10 mouse cellular contexts compared by ENCODE assay signal in the genomic region with DNA sequence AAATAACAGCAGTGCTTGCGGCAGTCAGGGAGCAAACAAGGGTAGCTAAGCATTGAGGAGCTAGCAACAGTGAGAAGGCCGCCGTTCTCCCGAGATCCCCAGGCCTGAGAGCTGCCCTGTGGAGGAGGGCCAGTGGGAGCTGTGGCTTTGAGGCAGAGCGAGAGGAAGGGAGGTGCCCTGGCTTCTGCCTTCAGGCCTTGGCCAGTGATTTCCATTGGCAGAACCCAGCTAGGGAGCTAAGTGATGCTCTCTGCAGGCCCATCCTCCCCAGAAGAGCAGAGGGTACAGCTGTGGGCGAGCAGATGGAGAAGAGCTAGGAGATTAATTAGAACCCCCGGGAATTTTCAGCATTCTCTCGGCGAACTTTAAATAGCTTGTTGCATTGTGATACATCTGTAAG. TPM values are rescaled to one million over a fixed set of nuclear protein-coding genes. Genes with fewer than 3 reads are reported as not detected.
DNase-seq lines count a peak whose midpoint lies in the region; ATAC-seq and TF ChIP-seq lines count a peak whose summit lies in the region.
"Had no signal": no experiment of that assay in that cellular context is flagged by ENCODE, and none has a peak within 500 bp of the region (broad histone marks: within the 10 kb centered on the region; RNA-seq: fewer than 3 reads in every experiment).

No protein-coding gene starts in this region.

- no peaks in the 10 kb centered on the region for H3K9me3 ChIP-seq in liver, embryonic 11.5 days (ENCODE audit: control insufficient read depth, low read length)
- H3K9me3 ChIP-seq in heart, embryonic 10.5 days: no peaks in the 10 kb centered on the region
- H3K9me3 ChIP-seq in neural tube, embryonic 14.5 days (ENCODE audit: control insufficient read depth, low read length): no peaks in the 10 kb centered on the region
- H3K9me3 ChIP-seq: liver, embryonic 13.5 days had no signal

- H3K27me3 ChIP-seq in liver, embryonic 11.5 days (replicated peaks; ENCODE audit: control insufficient read depth, insufficient read depth, low read length): no peaks in the 10 kb centered on the region
- H3K27me3 ChIP-seq in heart, embryonic 10.5 days (ENCODE audit: insufficient read depth, poor library complexity, severe bottlenecking): no peaks in the 10 kb centered on the region
- no peaks in the 10 kb centered on the region for H3K27me3 ChIP-seq in neural tube, embryonic 14.5 days (ENCODE audit: control insufficient read depth, insufficient read depth, low read length)
- H3K27me3 ChIP-seq: liver, embryonic 13.5 days had no signal

- H3K4me3 ChIP-seq in liver, embryonic 11.5 days (ENCODE audit: low read depth, low read length): no peak overlapping the region
- H3K4me3 ChIP-seq in cortical plate, adult 2 months (ENCODE audit: insufficient read depth, low read length): no peak overlapping the region
- no peak overlapping the region for H3K4me3 ChIP-seq in heart, embryonic 10.5 days
- H3K4me3 ChIP-seq in neural tube, embryonic 14.5 days (ENCODE audit: low read depth, low read length): no peak overlapping the region
- H3K4me3 ChIP-seq: erythroblast, embryonic 14.5 days; liver, embryonic 13.5 days had no signal

- ATAC-seq in liver, embryonic 11.5 days (replicated peaks; ENCODE audit: low FRiP score): no peak
- peak; percentile 87; the same call in 1 of the 2 replicates for ATAC-seq in neural tube, embryonic 14.5 days (ENCODE audit: low read depth)

- H3K27ac ChIP-seq in liver, embryonic 11.5 days (ENCODE audit: low read depth, low read length): no peak overlapping the region
- H3K27ac ChIP-seq in cortical plate, adult 2 months (ENCODE audit: insufficient read depth, low read length): peak overlapping the region; percentile 21; the same call in 1 of the 2 replicates
- H3K27ac ChIP-seq in heart, embryonic 10.5 days: 0 out of 2 replicates have a peak overlapping the region, but pooled peaks have one; percentile 11
- H3K27ac ChIP-seq in neural tube, embryonic 14.5 days (ENCODE audit: low read depth, low read length): no peak overlapping the region
- H3K27ac ChIP-seq: liver, embryonic 13.5 days had no signal

- TF ChIP-seq POLR2A in cortical plate, adult 2 months (IDR thresholded peaks at IDR 0.05; ENCODE audit: extremely low read depth, insufficient read depth, low read length): no peak

- no peak overlapping the region for H3K4me2 ChIP-seq in liver, embryonic 11.5 days
- no peak overlapping the region for H3K4me2 ChIP-seq in neural tube, embryonic 14.5 days (ENCODE audit: low read depth, low read length)
- H3K4me2 ChIP-seq: liver, embryonic 13.5 days had no signal

- H3K4me1 ChIP-seq in liver, embryonic 11.5 days (replicated peaks; ENCODE audit: control insufficient read depth, insufficient read depth, low read length): no peaks in the 10 kb centered on the region
- H3K4me1 ChIP-seq in cortical plate, adult 2 months (ENCODE audit: control insufficient read depth, insufficient read depth, low read length): peaks cover 2% of the 10 kb centered on the region; the same call in 1 of the 2 replicates
- peaks cover 13% of the 10 kb centered on the region for H3K4me1 ChIP-seq in heart, embryonic 10.5 days
- H3K4me1 ChIP-seq in neural tube, embryonic 14.5 days (ENCODE audit: control insufficient read depth, insufficient read depth, low read length): no peaks in the 10 kb centered on the region

- DNase-seq in liver, embryonic 11.5 days (ENCODE audit: low spot score): peak; percentile 27
- DNase-seq in liver: no peak
- peak; percentile 74 for DNase-seq in heart, embryonic 10.5 days (ENCODE audit: low spot score)
- peak; percentile 52 to 53 for DNase-seq in layer of hippocampus, postnatal 10 days (ENCODE audit: low spot score in 2 of 2)
- DNase-seq in adrenal gland, adult (ENCODE audit: inconsistent age in 2 of 2, low spot score in 1 of 2): no peak
- no peak for DNase-seq in thymus, postnatal 0 days (ENCODE audit: low spot score)
- DNase-seq: liver, embryonic 13.5 days had no signal

- no peak overlapping the region for H3K9ac ChIP-seq in liver, embryonic 11.5 days (ENCODE audit: low read depth, low read length)
- H3K9ac ChIP-seq in neural tube, embryonic 14.5 days (replicated peaks; ENCODE audit: low read depth, low read length): no peak overlapping the region
- H3K9ac ChIP-seq: liver, embryonic 13.5 days had no signal

- no peaks in the 10 kb centered on the region for H3K36me3 ChIP-seq in liver, embryonic 11.5 days (ENCODE audit: control insufficient read depth, insufficient read depth, low read length)
- H3K36me3 ChIP-seq in heart, embryonic 10.5 days: no peaks in the 10 kb centered on the region
- H3K36me3 ChIP-seq in neural tube, embryonic 14.5 days (ENCODE audit: control insufficient read depth, insufficient read depth, low read length): no peaks in the 10 kb centered on the region
- H3K36me3 ChIP-seq: liver, embryonic 13.5 days had no signal

- 69% methylated on average over 9 of the region's 9 CpGs for WGBS in liver, embryonic 11.5 days
- WGBS in heart, embryonic 10.5 days: 55% methylated on average over 9 of the region's 9 CpGs
- 24% methylated on average over 9 of the region's 9 CpGs for WGBS in neural tube, embryonic 14.5 days

- no peak for TF ChIP-seq CTCF in cortical plate, adult 2 months (IDR thresholded peaks at IDR 0.05; ENCODE audit: extremely low read depth, insufficient read depth, low read length)

RNA-seq across cellular contexts. Expression of gene Myo6, which starts 8.8 kb away (rescaled TPM):
- 7.5 and 8.2 TPM in 2 replicates for polyA plus RNA-seq in liver, embryonic 11.5 days (2014; fragmentation: Nextera tagmentation; extraction: Ambion mirVana)
- 48.9 and 54.7 TPM in 2 replicates for polyA plus RNA-seq in cortical plate, adult 2 months (2012; rRNA removed)
- polyA plus RNA-seq in heart, embryonic 10.5 days (2016; fragmentation: Nextera tagmentation; extraction: Ambion mirVana): 9.8 and 15.1 TPM in 2 replicates
- total RNA-seq in layer of hippocampus, postnatal 10 days (2021): 10 to 100 TPM; 59.0 to 72.6 TPM
- polyA plus RNA-seq in neural tube, embryonic 14.5 days (2014; fragmentation: Nextera tagmentation; extraction: Ambion mirVana): 26.0 and 27.2 TPM in 2 replicates
- 52.5 and 66.3 TPM in 2 replicates for polyA plus RNA-seq in thymus, postnatal 0 days (2015; fragmentation: Nextera tagmentation; extraction: Ambion mirVana)

Comparison
In these comparisons a context has a peak if more than half of its experiments do, and no peak if none do; other contexts are left out.
1. DNase-seq: peak in liver, embryonic 11.5 days (single experiment), heart, embryonic 10.5 days (single experiment) and layer of hippocampus, postnatal 10 days (2 of 2); none in liver (single experiment), adrenal gland, adult (0 of 2) and thymus, postnatal 0 days (single experiment).
2. H3K27ac ChIP-seq: peak in cortical plate, adult 2 months (single experiment) and heart, embryonic 10.5 days (single experiment); none in liver, embryonic 11.5 days (single experiment) and neural tube, embryonic 14.5 days (single experiment).